Mouse (Mus musculus): ENCODE data around the gene Jak3.
"Not testable (repeated sequence)": the region's sequence is repeated elsewhere in the genome, so short reads cannot be mapped to it uniquely, and the experiment has no call there.

DNA sequence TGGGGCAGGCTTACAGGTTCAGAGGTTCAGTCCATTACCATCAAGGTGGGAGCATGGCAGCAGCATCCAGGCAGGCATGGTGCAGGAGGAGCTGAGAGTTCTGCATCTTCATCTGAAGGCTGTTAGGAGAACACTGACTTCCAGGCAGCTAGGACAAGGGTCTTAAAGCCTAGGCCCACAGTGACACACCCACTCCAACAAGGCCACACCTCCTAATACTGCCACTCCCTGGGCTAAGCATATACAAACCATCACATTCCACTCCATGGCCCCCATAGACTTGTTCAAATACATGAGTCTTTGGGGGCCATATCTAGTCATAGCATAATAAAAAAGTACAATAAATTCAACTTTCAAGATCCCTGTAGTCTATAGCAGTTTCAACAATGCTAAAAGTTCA is 27.3 kb downstream of the Jak3 start:
- TF ChIP-seq POLR2A (IDR thresholded peaks at IDR 0.05; ENCODE audit: borderline replicate concordance, extremely low read depth, insufficient read depth, insufficient read length, poor library complexity, severe bottlenecking); CTCF (IDR thresholded peaks at IDR 0.05; ENCODE audit: borderline replicate concordance, extremely low read depth, insufficient read depth, insufficient read length): not testable (repeated sequence)

Measured in brain, embryonic 14.5 days (tissue).